Comparison of ENCODE assay signal across 26 mouse cellular contexts in genomic region chr10:121919016-121919415, GRCm38 (mm10).
DNase-seq lines count a peak whose midpoint lies in the region; ATAC-seq and TF ChIP-seq lines count a peak whose summit lies in the region.
"Had no signal": no experiment of that assay in that cellular context is flagged by ENCODE, and none has a peak within 500 bp of the region (broad histone marks: within the 10 kb centered on the region; RNA-seq: fewer than 3 reads in every experiment).

No protein-coding gene starts in this region.

- no peak overlapping the region for H3K4me3 ChIP-seq in embryonic facial prominence, embryonic 13.5 days
- H3K4me3 ChIP-seq in embryonic facial prominence, embryonic 10.5 days = no peak overlapping the region
- no peak overlapping the region for H3K4me3 ChIP-seq in hindbrain, embryonic 15.5 days
- no peak overlapping the region for H3K4me3 ChIP-seq in hindbrain, postnatal 0 days (ENCODE audit: low read length)
- H3K4me3 ChIP-seq in embryonic facial prominence, embryonic 14.5 days (ENCODE audit: low read depth, low read length) = no peak overlapping the region
- H3K4me3 ChIP-seq: embryonic facial prominence, embryonic 12.5 days; forebrain, embryonic 12.5 days; gastrocnemius, adult 2 months; heart, embryonic 12.5 days; heart, embryonic 15.5 days; hindbrain, embryonic 10.5 days; hindbrain, embryonic 13.5 days had no signal

- 0 out of 2 replicates have a peak overlapping the region, but pooled peaks have one; percentile 0 for H3K27ac ChIP-seq in embryonic facial prominence, embryonic 13.5 days
- H3K27ac ChIP-seq in embryonic facial prominence, embryonic 10.5 days (replicated peaks) = no peak overlapping the region
- 0 out of 2 replicates have a peak overlapping the region, but pooled peaks have one; percentile 4 for H3K27ac ChIP-seq in hindbrain, embryonic 15.5 days (replicated peaks)
- H3K27ac ChIP-seq in hindbrain, postnatal 0 days = no peak overlapping the region
- no peak overlapping the region for H3K27ac ChIP-seq in embryonic facial prominence, embryonic 14.5 days (replicated peaks; ENCODE audit: low read depth, low read length)
- H3K27ac ChIP-seq: embryonic facial prominence, embryonic 12.5 days; forebrain, embryonic 12.5 days; gastrocnemius, adult 2 months; heart, embryonic 15.5 days; hindbrain, embryonic 10.5 days had no signal

- no peak overlapping the region for H3K4me2 ChIP-seq in embryonic facial prominence, embryonic 13.5 days
- no peak overlapping the region for H3K4me2 ChIP-seq in hindbrain, embryonic 15.5 days
- H3K4me2 ChIP-seq in hindbrain, postnatal 0 days (ENCODE audit: low read depth, low read length) = no peak overlapping the region
- H3K4me2 ChIP-seq in embryonic facial prominence, embryonic 14.5 days (ENCODE audit: low read depth, low read length) = no peak overlapping the region
- H3K4me2 ChIP-seq: embryonic facial prominence, embryonic 12.5 days; forebrain, embryonic 12.5 days; heart, embryonic 12.5 days; heart, embryonic 15.5 days; hindbrain, embryonic 13.5 days had no signal

- no peak overlapping the region for H3K9ac ChIP-seq in embryonic facial prominence, embryonic 13.5 days
- no peak overlapping the region for H3K9ac ChIP-seq in hindbrain, embryonic 15.5 days
- H3K9ac ChIP-seq in hindbrain, postnatal 0 days (replicated peaks; ENCODE audit: low read length) = no peak overlapping the region
- no peak overlapping the region for H3K9ac ChIP-seq in embryonic facial prominence, embryonic 14.5 days (ENCODE audit: low read depth, low read length)
- H3K9ac ChIP-seq: embryonic facial prominence, embryonic 12.5 days; forebrain, embryonic 12.5 days; forebrain, postnatal 0 days; heart, embryonic 12.5 days; heart, embryonic 15.5 days; hindbrain, embryonic 13.5 days had no signal

- H3K27me3 ChIP-seq in embryonic facial prominence, embryonic 13.5 days = no peaks in the 10 kb centered on the region
- H3K27me3 ChIP-seq in embryonic facial prominence, embryonic 10.5 days (replicated peaks; ENCODE audit: low read depth, poor library complexity, severe bottlenecking) = no peaks in the 10 kb centered on the region
- H3K27me3 ChIP-seq in hindbrain, embryonic 15.5 days = no peaks in the 10 kb centered on the region
- no peaks in the 10 kb centered on the region for H3K27me3 ChIP-seq in hindbrain, postnatal 0 days (ENCODE audit: insufficient read depth, low read length)
- H3K27me3 ChIP-seq in embryonic facial prominence, embryonic 14.5 days (replicated peaks; ENCODE audit: control insufficient read depth, insufficient read depth, low read length) = no peaks in the 10 kb centered on the region
- H3K27me3 ChIP-seq: embryonic facial prominence, embryonic 12.5 days; forebrain, embryonic 12.5 days; heart, embryonic 15.5 days; hindbrain, embryonic 13.5 days had no signal

- ATAC-seq in embryonic facial prominence, embryonic 13.5 days (ENCODE audit: insufficient number of reproducible peaks, insufficient read depth, low FRiP score, low TSS enrichment, low read depth) = no peak
- ATAC-seq in hindbrain, embryonic 15.5 days (ENCODE audit: low FRiP score, low read depth) = no peak
- no peak for ATAC-seq in hindbrain, postnatal 0 days
- no peak for ATAC-seq in embryonic facial prominence, embryonic 14.5 days (ENCODE audit: low read depth)
- ATAC-seq: forebrain, postnatal 0 days; intestine, postnatal 0 days had no signal

- peaks cover 31% of the 10 kb centered on the region for H3K4me1 ChIP-seq in embryonic facial prominence, embryonic 13.5 days
- peaks cover 10% of the 10 kb centered on the region for H3K4me1 ChIP-seq in embryonic facial prominence, embryonic 10.5 days
- peaks cover 4% of the 10 kb centered on the region for H3K4me1 ChIP-seq in hindbrain, embryonic 15.5 days (replicated peaks)
- no peaks in the 10 kb centered on the region for H3K4me1 ChIP-seq in hindbrain, postnatal 0 days (ENCODE audit: insufficient read depth, low read length)
- 0 out of 2 replicates have a peak, but pooled peaks cover 7% of the 10 kb centered on the region for H3K4me1 ChIP-seq in embryonic facial prominence, embryonic 14.5 days (ENCODE audit: control insufficient read depth, insufficient read depth, low read length)
- H3K4me1 ChIP-seq: heart, embryonic 15.5 days had no signal

- DNase-seq in embryonic facial prominence, embryonic 10.5 days (ENCODE audit: low spot score) = no peak
- DNase-seq in hindbrain, postnatal 0 days (ENCODE audit: low spot score) = no peak
- DNase-seq in MN1 (ENCODE audit: low spot score) = peak; percentile 73
- peak; percentile 40 for DNase-seq in embryonic facial prominence, embryonic 14.5 days (ENCODE audit: low spot score)
- DNase-seq in adrenal gland, adult 2 months = no peak
- no peak for DNase-seq in adrenal gland, adult (ENCODE audit: inconsistent age in 2 of 2, low spot score in 1 of 2)
- DNase-seq: adrenal gland, postnatal 14 days; cerebellum, adult 18-20 months; cerebellum, adult 9-10 months; cerebellum, postnatal 14 days; forebrain, postnatal 0 days; gastrocnemius, adult 2 months; gastrocnemius, postnatal 25 days; heart, adult 18-20 months; heart, postnatal 10 days; heart, postnatal 36 days; kidney, adult 2 months had no signal

- TF ChIP-seq CTCF in hindbrain, postnatal 0 days (IDR thresholded peaks at IDR 0.05; ENCODE audit: low read depth) = no peak

- H3K9me3 ChIP-seq in embryonic facial prominence, embryonic 13.5 days = no peaks in the 10 kb centered on the region
- H3K9me3 ChIP-seq in embryonic facial prominence, embryonic 10.5 days = no peaks in the 10 kb centered on the region
- no peaks in the 10 kb centered on the region for H3K9me3 ChIP-seq in hindbrain, embryonic 15.5 days
- H3K9me3 ChIP-seq in hindbrain, postnatal 0 days (ENCODE audit: low read length) = no peaks in the 10 kb centered on the region
- H3K9me3 ChIP-seq in embryonic facial prominence, embryonic 14.5 days (ENCODE audit: control insufficient read depth, low read length) = no peaks in the 10 kb centered on the region
- H3K9me3 ChIP-seq: embryonic facial prominence, embryonic 12.5 days; forebrain, embryonic 12.5 days; heart, embryonic 12.5 days; heart, embryonic 15.5 days; hindbrain, embryonic 10.5 days; hindbrain, embryonic 13.5 days had no signal

- peaks cover 7% of the 10 kb centered on the region; the same call in 1 of the 2 replicates for H3K36me3 ChIP-seq in embryonic facial prominence, embryonic 13.5 days
- peaks cover 16% of the 10 kb centered on the region for H3K36me3 ChIP-seq in embryonic facial prominence, embryonic 10.5 days (replicated peaks)
- peaks cover 5% of the 10 kb centered on the region; the same call in 1 of the 2 replicates for H3K36me3 ChIP-seq in hindbrain, embryonic 15.5 days
- peaks cover 8% of the 10 kb centered on the region; the same call in 1 of the 2 replicates for H3K36me3 ChIP-seq in hindbrain, postnatal 0 days (ENCODE audit: insufficient read depth, low read length)
- peaks cover 11% of the 10 kb centered on the region; the same call in 1 of the 2 replicates for H3K36me3 ChIP-seq in embryonic facial prominence, embryonic 14.5 days (ENCODE audit: control insufficient read depth, insufficient read depth, low read length)
- H3K36me3 ChIP-seq: heart, embryonic 15.5 days had no signal

- 64% methylated on average over 8 of the region's 8 CpGs for WGBS in embryonic facial prominence, embryonic 13.5 days
- WGBS in embryonic facial prominence, embryonic 10.5 days = 75% methylated on average over 8 of the region's 8 CpGs
- 67% methylated on average over 8 of the region's 8 CpGs for WGBS in hindbrain, embryonic 15.5 days
- WGBS in hindbrain, postnatal 0 days = 67% methylated on average over 8 of the region's 8 CpGs
- WGBS in embryonic facial prominence, embryonic 14.5 days = 63% methylated on average over 8 of the region's 8 CpGs

Comparison
In these comparisons a context has a peak if more than half of its experiments do, and no peak if none do; other contexts are left out.
1. H3K27ac ChIP-seq: peak in embryonic facial prominence, embryonic 13.5 days (single experiment) and hindbrain, embryonic 15.5 days (single experiment); none in embryonic facial prominence, embryonic 10.5 days (single experiment), hindbrain, postnatal 0 days (single experiment) and embryonic facial prominence, embryonic 14.5 days (single experiment).
2. DNase-seq: peak in MN1 (single experiment) and embryonic facial prominence, embryonic 14.5 days (single experiment); none in embryonic facial prominence, embryonic 10.5 days (single experiment), hindbrain, postnatal 0 days (single experiment), adrenal gland, adult 2 months (single experiment) and adrenal gland, adult (0 of 2).